Mouse (Mus musculus): ENCODE measurements around the gene 9130008F23Rik. TPM values are rescaled to one million over a fixed set of nuclear protein-coding genes. Genes with fewer than 3 reads are reported as not detected.

Gene 9130008F23Rik
- under 1 TPM in 1 of 2 experiments, not detected in 1; 0.38 TPM for polyA plus RNA-seq (2017; shearing (Covaris generic))

GRCm38 (mm10) chr17:40879924-40880691 lies at the start of gene 9130008F23Rik:
Gene 9130008F23Rik, minus strand, starts transcription at chr17:40880559.

GRCm38 (mm10) chr17:40914250-40914649 lies 33.9 kb upstream of the 9130008F23Rik start, which contains the start of gene Glyatl3:
Gene Glyatl3, minus strand, starts transcription at chr17:40914350.

Other genes starting within 250 kb of the 9130008F23Rik start
- gene Esp3, start 248.5 kb downstream of the 9130008F23Rik start, polyA plus RNA-seq (2017; shearing (Covaris generic)) = not detected
- not detected for gene Esp1, start 153.4 kb downstream of the 9130008F23Rik start, polyA plus RNA-seq (2017; shearing (Covaris generic))
- not detected for gene Crisp2, start 73.6 kb downstream of the 9130008F23Rik start, polyA plus RNA-seq (2017; shearing (Covaris generic))
- gene Rhag, start 69.4 kb downstream of the 9130008F23Rik start, polyA plus RNA-seq (2017; shearing (Covaris generic)) = 1 to 10 TPM in 1 of 2 experiments, under 1 TPM in 1; 0.56 to 3.4 TPM
- not detected for gene Glyatl3, start 33.8 kb upstream of the 9130008F23Rik start, polyA plus RNA-seq (2017; shearing (Covaris generic))
- gene Mut, start 54.1 kb upstream of the 9130008F23Rik start, polyA plus RNA-seq (2017; shearing (Covaris generic)) = 10 to 100 TPM; 16.7 to 23.3 TPM
- gene Cenpq, start 54.5 kb upstream of the 9130008F23Rik start, polyA plus RNA-seq (2017; shearing (Covaris generic)) = 10 to 100 TPM; 17.3 to 26.5 TPM

Measured in activated CD4-positive, CD25-positive, alpha-beta regulatory T cell (primary cell).